In the genomic region with DNA sequence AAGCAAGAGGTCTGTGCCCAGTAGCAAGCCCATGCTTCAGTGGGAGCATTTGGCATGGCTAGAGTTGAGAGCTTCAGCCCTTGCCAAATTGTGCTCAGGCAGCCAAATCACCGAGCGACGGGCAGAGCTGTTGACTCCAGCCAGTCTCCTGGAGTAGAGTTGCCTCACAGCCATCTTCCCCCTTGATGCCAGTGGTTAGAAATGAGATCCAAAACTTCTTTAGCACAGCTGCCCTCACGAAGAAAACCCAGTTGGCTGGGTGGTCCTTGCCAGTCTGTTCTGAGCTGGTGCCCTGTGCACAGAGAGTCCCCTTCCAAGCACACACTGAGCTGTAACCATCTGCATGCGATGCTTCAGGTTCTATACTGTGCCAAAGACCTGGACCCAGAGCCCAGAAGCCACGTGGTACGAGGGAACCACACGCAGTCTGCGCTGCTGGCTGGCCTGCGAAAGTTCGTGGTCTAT, we compare ENCODE assay signal across 16 mouse cellular contexts.
DNase-seq lines count a peak whose midpoint lies in the region; ATAC-seq lines count a peak whose summit lies in the region.
"Had no signal": no experiment of that assay in that cellular context is flagged by ENCODE, and none has a peak within 500 bp of the region (broad histone marks: within the 10 kb centered on the region; RNA-seq: fewer than 3 reads in every experiment).

No protein-coding gene starts in this region.

- H3K27ac ChIP-seq in hindbrain, embryonic 15.5 days (replicated peaks): no peak overlapping the region
- no peak overlapping the region for H3K27ac ChIP-seq in hindbrain, embryonic 12.5 days
- H3K27ac ChIP-seq in midbrain, embryonic 11.5 days (ENCODE audit: low read depth, low read length): no peak overlapping the region
- H3K27ac ChIP-seq in midbrain, embryonic 14.5 days (replicated peaks; ENCODE audit: low read depth, low read length): no peak overlapping the region
- no peak overlapping the region for H3K27ac ChIP-seq in heart, embryonic 12.5 days (ENCODE audit: poor library complexity, severe bottlenecking)
- H3K27ac ChIP-seq: heart, adult 2 months; liver, embryonic 12.5 days; lung, embryonic 15.5 days; macrophage; midbrain, embryonic 13.5 days had no signal

- WGBS in hindbrain, embryonic 15.5 days: 75% methylated on average over 11 of the region's 11 CpGs
- 93% methylated on average over 11 of the region's 11 CpGs for WGBS in hindbrain, embryonic 12.5 days
- 92% methylated on average over 11 of the region's 11 CpGs for WGBS in midbrain, embryonic 11.5 days
- 91% methylated on average over 11 of the region's 11 CpGs for WGBS in midbrain, embryonic 14.5 days
- WGBS in heart, embryonic 12.5 days: 89% methylated on average over 11 of the region's 11 CpGs

- H3K4me1 ChIP-seq in hindbrain, embryonic 15.5 days (replicated peaks): peaks cover 4% of the 10 kb centered on the region; the same call in 1 of the 2 replicates
- H3K4me1 ChIP-seq in hindbrain, embryonic 12.5 days: no peaks in the 10 kb centered on the region
- peaks cover 2% of the 10 kb centered on the region; the same call in 1 of the 2 replicates for H3K4me1 ChIP-seq in midbrain, embryonic 11.5 days (ENCODE audit: control insufficient read depth, insufficient read depth, low read length)
- no peaks in the 10 kb centered on the region for H3K4me1 ChIP-seq in midbrain, embryonic 14.5 days (ENCODE audit: control insufficient read depth, insufficient read depth, low read length)
- no peaks in the 10 kb centered on the region for H3K4me1 ChIP-seq in heart, embryonic 12.5 days (replicated peaks)
- H3K4me1 ChIP-seq: liver, embryonic 12.5 days; lung, embryonic 15.5 days; midbrain, embryonic 13.5 days had no signal

- no peak overlapping the region for H3K4me3 ChIP-seq in hindbrain, embryonic 15.5 days
- no peak overlapping the region for H3K4me3 ChIP-seq in hindbrain, embryonic 12.5 days
- H3K4me3 ChIP-seq in midbrain, embryonic 11.5 days (ENCODE audit: low read depth, low read length): no peak overlapping the region
- no peak overlapping the region for H3K4me3 ChIP-seq in midbrain, embryonic 14.5 days (replicated peaks; ENCODE audit: low read depth, low read length)
- H3K4me3 ChIP-seq in heart, embryonic 12.5 days: no peak overlapping the region
- H3K4me3 ChIP-seq: heart, adult 2 months; liver, embryonic 12.5 days; lung, embryonic 15.5 days; midbrain, embryonic 13.5 days had no signal

- ATAC-seq in hindbrain, embryonic 15.5 days (ENCODE audit: low FRiP score, low read depth): peak; percentile 80
- ATAC-seq in hindbrain, embryonic 12.5 days (ENCODE audit: low FRiP score): no peak
- ATAC-seq in midbrain, embryonic 11.5 days (ENCODE audit: low FRiP score): no peak
- no peak for ATAC-seq in midbrain, embryonic 14.5 days (ENCODE audit: low FRiP score, low TSS enrichment)
- ATAC-seq in heart, embryonic 12.5 days (ENCODE audit: insufficient number of reproducible peaks, low FRiP score): no peak
- ATAC-seq: activated CD4-positive, CD25-positive, alpha-beta regulatory T cell, adult 4 months; intestine, postnatal 0 days; liver, embryonic 12.5 days; midbrain, embryonic 13.5 days had no signal

- no peak overlapping the region for H3K9ac ChIP-seq in hindbrain, embryonic 15.5 days
- H3K9ac ChIP-seq in hindbrain, embryonic 12.5 days: no peak overlapping the region
- H3K9ac ChIP-seq in midbrain, embryonic 11.5 days (ENCODE audit: low read length): no peak overlapping the region
- no peak overlapping the region for H3K9ac ChIP-seq in midbrain, embryonic 14.5 days (replicated peaks; ENCODE audit: low read length)
- H3K9ac ChIP-seq in heart, embryonic 12.5 days: no peak overlapping the region
- H3K9ac ChIP-seq: liver, embryonic 12.5 days; lung, embryonic 15.5 days; midbrain, embryonic 13.5 days had no signal

- no peaks in the 10 kb centered on the region for H3K36me3 ChIP-seq in hindbrain, embryonic 15.5 days
- no peaks in the 10 kb centered on the region for H3K36me3 ChIP-seq in hindbrain, embryonic 12.5 days
- H3K36me3 ChIP-seq in midbrain, embryonic 11.5 days (ENCODE audit: control insufficient read depth, insufficient read depth, low read length): no peaks in the 10 kb centered on the region
- no peaks in the 10 kb centered on the region for H3K36me3 ChIP-seq in midbrain, embryonic 14.5 days (ENCODE audit: control insufficient read depth, insufficient read depth, low read length)
- peaks cover 11% of the 10 kb centered on the region for H3K36me3 ChIP-seq in heart, embryonic 12.5 days
- H3K36me3 ChIP-seq: liver, embryonic 12.5 days; lung, embryonic 15.5 days; midbrain, embryonic 13.5 days had no signal

- H3K27me3 ChIP-seq in hindbrain, embryonic 15.5 days: no peaks in the 10 kb centered on the region
- H3K27me3 ChIP-seq in hindbrain, embryonic 12.5 days: no peaks in the 10 kb centered on the region
- H3K27me3 ChIP-seq in midbrain, embryonic 11.5 days (ENCODE audit: control insufficient read depth, insufficient read depth, low read length): no peaks in the 10 kb centered on the region
- no peaks in the 10 kb centered on the region for H3K27me3 ChIP-seq in midbrain, embryonic 14.5 days (ENCODE audit: control insufficient read depth, insufficient read depth, low read length)
- no peaks in the 10 kb centered on the region for H3K27me3 ChIP-seq in heart, embryonic 12.5 days (replicated peaks)
- H3K27me3 ChIP-seq: liver, embryonic 12.5 days; lung, embryonic 15.5 days; midbrain, embryonic 13.5 days had no signal

- no peak overlapping the region for H3K4me2 ChIP-seq in hindbrain, embryonic 15.5 days
- no peak overlapping the region for H3K4me2 ChIP-seq in hindbrain, embryonic 12.5 days (replicated peaks)
- no peak overlapping the region for H3K4me2 ChIP-seq in midbrain, embryonic 11.5 days
- H3K4me2 ChIP-seq in midbrain, embryonic 14.5 days (ENCODE audit: low read length): no peak overlapping the region
- no peak overlapping the region for H3K4me2 ChIP-seq in heart, embryonic 12.5 days
- H3K4me2 ChIP-seq: liver, embryonic 12.5 days; lung, embryonic 15.5 days; midbrain, embryonic 13.5 days had no signal

- no peaks in the 10 kb centered on the region for H3K9me3 ChIP-seq in hindbrain, embryonic 15.5 days
- H3K9me3 ChIP-seq in hindbrain, embryonic 12.5 days (replicated peaks): no peaks in the 10 kb centered on the region
- no peaks in the 10 kb centered on the region for H3K9me3 ChIP-seq in midbrain, embryonic 11.5 days (ENCODE audit: control insufficient read depth, low read length)
- H3K9me3 ChIP-seq in midbrain, embryonic 14.5 days (ENCODE audit: control insufficient read depth, low read length): no peaks in the 10 kb centered on the region
- H3K9me3 ChIP-seq in heart, embryonic 12.5 days (replicated peaks): no peaks in the 10 kb centered on the region
- H3K9me3 ChIP-seq: lung, embryonic 15.5 days; midbrain, embryonic 13.5 days had no signal

- DNase-seq in midbrain, embryonic 11.5 days (ENCODE audit: low spot score, missing footprints): peak; percentile 69
- no peak for DNase-seq in midbrain, embryonic 14.5 days
- DNase-seq in cerebellum, adult 11-12 months: peak; percentile 84
- DNase-seq in cerebellum, postnatal 14 days: peak; percentile 82 to 90
- no peak for DNase-seq in thymus, postnatal 10 days (ENCODE audit: low spot score in 2 of 2)
- DNase-seq: heart, adult 2 months; thymus, adult 18-20 months had no signal

Comparison
In these comparisons a context has a peak if more than half of its experiments do, and no peak if none do; other contexts are left out.
1. DNase-seq: peak in midbrain, embryonic 11.5 days (single experiment), cerebellum, adult 11-12 months (single experiment) and cerebellum, postnatal 14 days (2 of 2); none in midbrain, embryonic 14.5 days (single experiment) and thymus, postnatal 10 days (0 of 2).